Mouse (Mus musculus): ENCODE data around the gene Use1. TPM values are rescaled to one million over a fixed set of nuclear protein-coding genes. Genes with fewer than 3 reads are reported as not detected.

The Use1 gene
- total RNA-seq, 2 experiments from 2014 or later, result 129 to 147 TPM

- ATAC-seq (replicated peaks; ENCODE audit: low FRiP score, low TSS enrichment, poor library complexity, severe bottlenecking), result peak; percentile 99
These were observed 30.1 kb downstream of the Use1 start, which contains the start of gene Babam1 for GRCm38 (mm10) chr8:71396639-71397305. Gene Babam1 (plus strand): TSS chr8:71396861.

- ATAC-seq (replicated peaks; ENCODE audit: low FRiP score, low TSS enrichment, poor library complexity, severe bottlenecking), result no peak
These were observed 31.1 kb downstream of the Use1 start for GRCm38 (mm10) chr8:71397701-71398100.

- ATAC-seq (replicated peaks; ENCODE audit: low FRiP score, low TSS enrichment, poor library complexity, severe bottlenecking), result no peak
These were observed 34.2 kb downstream of the Use1 start for GRCm38 (mm10) chr8:71400826-71401225.

GRCm38 (mm10) chr8:71401454-71401853, 34.8 kb downstream of the Use1 start:
- ATAC-seq (replicated peaks; ENCODE audit: low FRiP score, low TSS enrichment, poor library complexity, severe bottlenecking), result no peak

GRCm38 (mm10) chr8:71402446-71402964, 35.9 kb downstream of the Use1 start:
- no peak for ATAC-seq (replicated peaks; ENCODE audit: low FRiP score, low TSS enrichment, poor library complexity, severe bottlenecking)

- no peak for ATAC-seq (replicated peaks; ENCODE audit: low FRiP score, low TSS enrichment, poor library complexity, severe bottlenecking)
These were observed 36.6 kb downstream of the Use1 start for GRCm38 (mm10) chr8:71403107-71403885.

GRCm38 (mm10) chr8:71404011-71404410, 37.4 kb downstream of the Use1 start:
- ATAC-seq (replicated peaks; ENCODE audit: low FRiP score, low TSS enrichment, poor library complexity, severe bottlenecking), result no peak

GRCm38 (mm10) chr8:71404951-71405351, 38.3 kb downstream of the Use1 start:
- ATAC-seq (replicated peaks; ENCODE audit: low FRiP score, low TSS enrichment, poor library complexity, severe bottlenecking), result no peak

- ATAC-seq (replicated peaks; ENCODE audit: low FRiP score, low TSS enrichment, poor library complexity, severe bottlenecking), result peak; percentile 81
These were observed 38.9 kb downstream of the Use1 start, which contains the start of gene Ankle1 for GRCm38 (mm10) chr8:71405401-71406098. Gene Ankle1 (plus strand): TSS chr8:71406010.

- peak; percentile 54 for ATAC-seq (replicated peaks; ENCODE audit: low FRiP score, low TSS enrichment, poor library complexity, severe bottlenecking)
These were observed 39.7 kb downstream of the Use1 start for GRCm38 (mm10) chr8:71406099-71407015.

- no peak; the same call in 1 of the 2 replicates for ATAC-seq (replicated peaks; ENCODE audit: low FRiP score, low TSS enrichment, poor library complexity, severe bottlenecking)
These were observed 40.8 kb downstream of the Use1 start for GRCm38 (mm10) chr8:71407441-71407840.

GRCm38 (mm10) chr8:71408231-71408630, 41.6 kb downstream of the Use1 start:
- ATAC-seq (replicated peaks; ENCODE audit: low FRiP score, low TSS enrichment, poor library complexity, severe bottlenecking), result no peak

- ATAC-seq (replicated peaks; ENCODE audit: low FRiP score, low TSS enrichment, poor library complexity, severe bottlenecking), result 0 out of 2 replicates have a peak, but pooled peaks have one; percentile 12
These were observed 45.1 kb downstream of the Use1 start for GRCm38 (mm10) chr8:71411535-71412273.

Other genes starting within 250 kb of the Use1 start
- 32.9 and 33.2 TPM in 2 replicates for gene Myo9b, start 94.1 kb upstream of the Use1 start, total RNA-seq (2014; fragmentation: Nextera tagmentation)
- gene Myo9b, start 94.1 kb upstream of the Use1 start, total RNA-seq (2017), result 17.6 and 20.4 TPM in 2 replicates
- gene Haus8, start 93.9 kb upstream of the Use1 start, total RNA-seq (2014; fragmentation: Nextera tagmentation), result 22.9 and 30.6 TPM in 2 replicates
- 44.1 and 47.5 TPM in 2 replicates for gene Haus8, start 93.9 kb upstream of the Use1 start, total RNA-seq (2017)
- gene Ocel1, start 4.5 kb downstream of the Use1 start, total RNA-seq (2014; fragmentation: Nextera tagmentation), result 6.4 and 7.4 TPM in 2 replicates
- 8.1 and 13.8 TPM in 2 replicates for gene Ocel1, start 4.5 kb downstream of the Use1 start, total RNA-seq (2017)
- gene Nr2f6, start 15.1 kb downstream of the Use1 start, total RNA-seq (2014; fragmentation: Nextera tagmentation), result 1.4 and 3.2 TPM in 2 replicates
- gene Nr2f6, start 15.1 kb downstream of the Use1 start, total RNA-seq (2017), result 1.7 TPM in 1 of 2 replicates, not detected in the other
- not detected in 2 replicates for gene Ushbp1, start 29.0 kb downstream of the Use1 start, total RNA-seq (2014; fragmentation: Nextera tagmentation)
- gene Ushbp1, start 29.0 kb downstream of the Use1 start, total RNA-seq (2017), result not detected in 2 replicates
- gene Babam1, start 30.0 kb downstream of the Use1 start, total RNA-seq (2014; fragmentation: Nextera tagmentation), result 107 and 130 TPM in 2 replicates
- gene Babam1, start 30.0 kb downstream of the Use1 start, total RNA-seq (2017), result 73.7 and 90.2 TPM in 2 replicates
- 42.2 and 46.2 TPM in 2 replicates for gene Ankle1, start 39.2 kb downstream of the Use1 start, total RNA-seq (2014; fragmentation: Nextera tagmentation)
- 13.3 and 23.5 TPM in 2 replicates for gene Ankle1, start 39.2 kb downstream of the Use1 start, total RNA-seq (2017)
- 5.3 and 7.1 TPM in 2 replicates for gene Abhd8, start 96.8 kb downstream of the Use1 start, total RNA-seq (2014; fragmentation: Nextera tagmentation)
- gene Abhd8, start 96.8 kb downstream of the Use1 start, total RNA-seq (2017), result 4.7 and 6.3 TPM in 2 replicates
- gene Mrpl34, start 98.1 kb downstream of the Use1 start, total RNA-seq (2014; fragmentation: Nextera tagmentation), result 82.3 and 120 TPM in 2 replicates
- gene Mrpl34, start 98.1 kb downstream of the Use1 start, total RNA-seq (2017), result 46.7 and 63.4 TPM in 2 replicates
- 31.4 and 47.5 TPM in 2 replicates for gene Dda1, start 102.4 kb downstream of the Use1 start, total RNA-seq (2014; fragmentation: Nextera tagmentation)
- 13.3 and 19.6 TPM in 2 replicates for gene Dda1, start 102.4 kb downstream of the Use1 start, total RNA-seq (2017)
- 2.4 and 4.5 TPM in 2 replicates for gene Ano8, start 119.1 kb downstream of the Use1 start, total RNA-seq (2014; fragmentation: Nextera tagmentation)
- gene Ano8, start 119.1 kb downstream of the Use1 start, total RNA-seq (2017), result 2.3 and 3.4 TPM in 2 replicates
- 15.1 and 20.3 TPM in 2 replicates for gene Gtpbp3, start 121.3 kb downstream of the Use1 start, total RNA-seq (2014; fragmentation: Nextera tagmentation)
- gene Gtpbp3, start 121.3 kb downstream of the Use1 start, total RNA-seq (2017), result 18.7 and 32.1 TPM in 2 replicates
- 7.2 and 8.9 TPM in 2 replicates for gene Plvap, start 144.9 kb downstream of the Use1 start, total RNA-seq (2014; fragmentation: Nextera tagmentation)
- 6.9 and 9.3 TPM in 2 replicates for gene Plvap, start 144.9 kb downstream of the Use1 start, total RNA-seq (2017)
- not detected in 2 replicates for gene Ccdc194, start 158.9 kb downstream of the Use1 start, total RNA-seq (2014; fragmentation: Nextera tagmentation)
- not detected in 2 replicates for gene Ccdc194, start 158.9 kb downstream of the Use1 start, total RNA-seq (2017)
- 31.1 and 46.7 TPM in 2 replicates for gene Bst2, start 170.6 kb downstream of the Use1 start, total RNA-seq (2014; fragmentation: Nextera tagmentation)
- gene Bst2, start 170.6 kb downstream of the Use1 start, total RNA-seq (2017), result 34.9 and 90.9 TPM in 2 replicates
- 19.9 and 24.4 TPM in 2 replicates for gene Mvb12a, start 176.1 kb downstream of the Use1 start, total RNA-seq (2014; fragmentation: Nextera tagmentation)
- gene Mvb12a, start 176.1 kb downstream of the Use1 start, total RNA-seq (2017), result 23.9 and 31.7 TPM in 2 replicates
- not detected in 2 replicates for gene Tmem221, start 192.0 kb downstream of the Use1 start, total RNA-seq (2014; fragmentation: Nextera tagmentation)
- not detected in 2 replicates for gene Tmem221, start 192.0 kb downstream of the Use1 start, total RNA-seq (2017)
- gene Nxnl1, start 199.8 kb downstream of the Use1 start, total RNA-seq (2014; fragmentation: Nextera tagmentation), result not detected in 2 replicates
- gene Nxnl1, start 199.8 kb downstream of the Use1 start, total RNA-seq (2017), result not detected in 2 replicates
- gene Slc27a1, start 202.0 kb downstream of the Use1 start, total RNA-seq (2014; fragmentation: Nextera tagmentation), result 3.0 and 6.3 TPM in 2 replicates
- gene Slc27a1, start 202.0 kb downstream of the Use1 start, total RNA-seq (2017), result 0.95 and 3.1 TPM in 2 replicates
- gene Pgls, start 225.3 kb downstream of the Use1 start, total RNA-seq (2014; fragmentation: Nextera tagmentation), result 104 and 132 TPM in 2 replicates
- gene Pgls, start 225.3 kb downstream of the Use1 start, total RNA-seq (2017), result 76.2 and 80.7 TPM in 2 replicates
- 15.9 and 42.5 TPM in 2 replicates for gene Fam129c, start 230.8 kb downstream of the Use1 start, total RNA-seq (2014; fragmentation: Nextera tagmentation)
- 0.14 and 15.0 TPM in 2 replicates for gene Fam129c, start 230.8 kb downstream of the Use1 start, total RNA-seq (2017)
- 55.8 and 58.0 TPM in 2 replicates for gene Colgalt1, start 244.2 kb downstream of the Use1 start, total RNA-seq (2014; fragmentation: Nextera tagmentation)
- gene Colgalt1, start 244.2 kb downstream of the Use1 start, total RNA-seq (2017), result 40.1 and 44.4 TPM in 2 replicates